Mouse (Mus musculus) heart, postnatal 36 days (tissue): Measurements from ENCODE around the gene Otulin. TPM values are rescaled to one million over a fixed set of nuclear protein-coding genes. Genes with fewer than 3 reads are reported as not detected.

Experiments used
- DNase-seq, 2 experiments: peaks; one replicate each; pipeline ENCODE4 v3.0.0; 2021 to 2022
- intact Hi-C: fragments of 180-260 bp; cut with DNase I; formaldehyde crosslinking; loops from one replicate; pipeline ENCODE4 v1.15.1; 2025
- total RNA-seq, 2 experiments: library from RNA; stranded (reverse); gene quantifications; 2 replicates each; pipeline ENCODE4 v1.2.3; 2021

The Otulin gene
- total RNA-seq, 2 experiments from 2014 or later = 30.4 to 31.0 TPM

GRCm38 (mm10) chr15:27659143-27659542 lies 28.6 kb upstream of the Otulin start:
- no peak for DNase-seq
- intact Hi-C loops = loop anchor here (2.0 to 5.0 kb wide), 3 partner anchors 56 to 518 kb away; no protein-coding TSS in a partner anchor

- no peak for DNase-seq
- intact Hi-C loops = loop anchor here (2.0 to 5.0 kb wide), 3 partner anchors 56 to 519 kb away; no protein-coding TSS in a partner anchor
Observed at GRCm38 (mm10) chr15:27658356-27658755, 27.9 kb upstream of the Otulin start.

GRCm38 (mm10) chr15:27657866-27658265 lies 27.4 kb upstream of the Otulin start:
- DNase-seq = no peak
- intact Hi-C loops = loop anchor here (2.0 to 5.0 kb wide), 3 partner anchors 57 to 519 kb away; no protein-coding TSS in a partner anchor

- intact Hi-C loops = loop anchor here (5.0 kb wide), 1 partner anchor 521 kb away; no protein-coding TSS in a partner anchor
- no peak for DNase-seq
Observed at GRCm38 (mm10) chr15:27656626-27657025, 26.1 kb upstream of the Otulin start.

GRCm38 (mm10) chr15:27655015-27655414 lies 24.5 kb upstream of the Otulin start:
- intact Hi-C loops = loop anchor here (5.0 kb wide), 1 partner anchor 522 kb away; no protein-coding TSS in a partner anchor
- peak in 1 of 2 experiments; percentile 55 for DNase-seq

GRCm38 (mm10) chr15:27647686-27648085 lies 17.2 kb upstream of the Otulin start:
- no peak for DNase-seq
- intact Hi-C loops = no loop called here

GRCm38 (mm10) chr15:27646665-27647064 lies 16.2 kb upstream of the Otulin start:
- DNase-seq = no peak
- intact Hi-C loops = no loop called here

GRCm38 (mm10) chr15:27645250-27645649 lies 14.8 kb upstream of the Otulin start:
- intact Hi-C loops = no loop called here
- no peak for DNase-seq

- intact Hi-C loops = loop anchor here (2.0 kb wide), 1 partner anchor 326 kb away; no protein-coding TSS in a partner anchor
- peak; percentile 44 to 58 for DNase-seq
Observed at GRCm38 (mm10) chr15:27642895-27643294, 12.4 kb upstream of the Otulin start.

GRCm38 (mm10) chr15:27641171-27641570 lies 10.7 kb upstream of the Otulin start:
- intact Hi-C loops = no loop called here

GRCm38 (mm10) chr15:27633941-27634900 lies 3.7 kb upstream of the Otulin start:
- DNase-seq = no peak
- intact Hi-C loops = loop anchor here (5.0 kb wide), 1 partner anchor 167 kb away; the partner anchor contains the start of gene Ank

More at GRCm38 (mm10) chr15:27641171-27641570, 10.7 kb upstream of the Otulin start:
- no peak for DNase-seq

- intact Hi-C loops = loop anchor here (5.0 to 10.0 kb wide), 2 partner anchors 163 to 395 kb away; partner anchors contain the start of genes Ank and Trio
- DNase-seq = peak in 1 of 2 experiments; percentile 21
Observed at GRCm38 (mm10) chr15:27629800-27630600, 493 bp downstream of the Otulin start.

GRCm38 (mm10) chr15:27629046-27629445 lies 1.4 kb downstream of the Otulin start:
- no peak for DNase-seq
- intact Hi-C loops = loop anchor here (10.0 kb wide), 1 partner anchor 396 kb away; the partner anchor contains the start of gene Trio

- intact Hi-C loops = loop anchor here (10.0 kb wide), 1 partner anchor 397 kb away; the partner anchor contains the start of gene Trio
- no peak for DNase-seq
Observed at GRCm38 (mm10) chr15:27627794-27628193, 2.7 kb downstream of the Otulin start.

- intact Hi-C loops = loop anchor here (10.0 kb wide), 1 partner anchor 398 kb away; the partner anchor contains the start of gene Trio
- no peak for DNase-seq
Observed at GRCm38 (mm10) chr15:27626314-27626713, 4.2 kb downstream of the Otulin start.

- intact Hi-C loops = loop anchor here (10.0 kb wide), 1 partner anchor 399 kb away; the partner anchor contains the start of gene Trio
- DNase-seq = no peak
Observed at GRCm38 (mm10) chr15:27625890-27626255, 4.6 kb downstream of the Otulin start.

- no peak for DNase-seq
- intact Hi-C loops = loop anchor here (10.0 kb wide), 1 partner anchor 400 kb away; the partner anchor contains the start of gene Trio
Observed at GRCm38 (mm10) chr15:27625014-27625889, 5.2 kb downstream of the Otulin start.

GRCm38 (mm10) chr15:27623286-27623685 lies 7.2 kb downstream of the Otulin start:
- intact Hi-C loops = loop anchor here (10.0 kb wide), 1 partner anchor 402 kb away; the partner anchor contains the start of gene Trio
- DNase-seq = no peak
